Mouse (Mus musculus): Measurements from ENCODE around the gene Pdk1.

- TF ChIP-seq POLR2A (IDR thresholded peaks at IDR 0.05; ENCODE audit: extremely low read depth, insufficient read depth, low read length) (no peak), CTCF (IDR thresholded peaks at IDR 0.05; ENCODE audit: extremely low read depth, insufficient read depth, low read length) (no peak)
Observed at GRCm38 (mm10) chr2:71874422-71874821, 1.4 kb downstream of the Pdk1 start.

Measured in cortical plate, adult 2 months (tissue).